Mouse (Mus musculus) heart, postnatal 25 days (tissue): ENCODE measurements at regions not wholly inside any gene's neighbourhood (a gene's known extent, or its start where the extent isn't known, plus 50 kb on each side); places are given as distances from the start of the nearest gene placed in this dataset.

ENCODE experiments used
- DNase-seq: peaks from one replicate; pipeline ENCODE4 v3.0.0; 2022; ENCODE audit warnings: low spot score
- intact Hi-C: fragments of 180-260 bp; cut with DNase I; formaldehyde crosslinking; loops from one replicate; pipeline ENCODE4 v1.15.1; 2025

GRCm38 (mm10) chr6:4397695-4398598 lies 106.7 kb upstream of the Col1a2 start:
- no peak for DNase-seq
- intact Hi-C loops = no loop called here

- intact Hi-C loops = no loop called here
- no peak for DNase-seq
These were observed 106.0 kb upstream of the Col1a2 start for GRCm38 (mm10) chr6:4398599-4398980.

GRCm38 (mm10) chr6:4405301-4405700 lies 99.3 kb upstream of the Col1a2 start:
- intact Hi-C loops = loop anchor here (5.0 kb wide), 1 partner anchor 702 kb away; no protein-coding TSS in a partner anchor
- no peak for DNase-seq

- DNase-seq = no peak
- intact Hi-C loops = loop anchor here (5.0 kb wide), 1 partner anchor 700 kb away; no protein-coding TSS in a partner anchor
These were observed 96.9 kb upstream of the Col1a2 start for GRCm38 (mm10) chr6:4407748-4408147.

DNA sequence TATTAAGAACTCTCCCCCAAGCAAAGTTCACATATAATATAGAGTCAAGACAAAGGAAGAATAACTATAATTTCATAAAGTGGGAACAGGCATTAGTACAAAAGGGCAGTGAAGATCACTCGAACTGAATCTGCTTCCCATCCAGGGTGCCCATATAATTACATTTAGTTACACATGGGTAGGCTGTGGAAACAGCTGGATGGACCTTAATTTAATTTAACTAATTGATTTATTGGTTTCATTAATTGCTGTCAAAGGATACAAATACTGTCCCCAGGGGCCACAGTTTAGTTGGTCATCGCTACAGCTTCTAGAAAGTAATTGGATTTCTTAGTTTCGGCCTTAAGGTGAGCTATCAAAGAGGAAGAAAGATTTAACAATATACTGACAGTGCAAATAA lies 91.4 kb upstream of the Col1a2 start:
- intact Hi-C loops = no loop called here
- no peak for DNase-seq

GRCm38 (mm10) chr6:4414166-4414565 lies 90.4 kb upstream of the Col1a2 start:
- DNase-seq = no peak
- intact Hi-C loops = loop anchor here (1.0 kb wide), 1 partner anchor 131 kb away; no protein-coding TSS in a partner anchor

GRCm38 (mm10) chr6:4415206-4415605 lies 89.4 kb upstream of the Col1a2 start:
- no peak for DNase-seq
- intact Hi-C loops = no loop called here

DNA sequence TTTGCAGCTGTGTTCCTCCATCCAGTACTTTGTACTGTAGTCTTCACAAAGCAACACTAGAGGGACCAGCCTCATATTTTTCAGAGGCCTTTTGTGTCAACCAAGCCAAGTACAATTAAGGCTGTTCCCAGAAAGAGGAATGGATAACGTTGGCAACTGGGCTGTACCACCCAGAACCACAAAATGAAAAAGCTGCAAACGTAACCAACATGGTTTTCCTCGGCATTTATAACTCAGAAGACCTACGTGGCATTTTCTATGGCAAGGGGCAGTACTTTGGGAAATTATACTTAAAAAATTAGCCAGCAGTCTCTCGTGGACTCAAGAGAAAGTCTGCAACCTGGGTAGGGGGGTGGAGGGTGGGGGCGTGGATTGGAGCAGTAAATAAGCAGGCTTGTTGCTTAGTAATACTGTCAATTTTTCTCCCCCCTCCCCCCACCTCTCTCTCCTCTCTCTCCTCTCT lies 87.3 kb upstream of the Col1a2 start:
- intact Hi-C loops = loop anchor here (1.0 kb wide), 1 partner anchor 88 kb away; no protein-coding TSS in a partner anchor

DNA sequence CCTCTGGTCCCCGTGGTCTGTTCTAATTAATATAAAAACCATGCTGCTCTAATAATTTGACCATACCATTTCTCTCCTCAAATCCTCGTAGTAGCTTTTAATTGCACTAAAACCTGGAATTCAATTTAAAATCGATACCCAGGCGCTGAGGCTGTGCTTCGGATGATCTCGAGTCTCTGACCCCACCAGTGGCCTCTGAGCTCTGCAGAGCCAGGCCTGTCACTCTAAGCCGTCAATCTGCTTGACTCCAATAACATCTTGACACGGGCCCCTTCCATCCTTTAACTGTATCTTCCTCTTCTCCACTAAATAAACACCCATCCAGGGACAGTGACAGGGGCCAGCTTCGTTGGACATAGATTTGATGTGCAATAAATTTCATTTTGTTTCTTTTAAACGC lies 86.2 kb upstream of the Col1a2 start:
- no peak for DNase-seq
- intact Hi-C loops = no loop called here

More for the DNA sequence above, 87.3 kb upstream of the Col1a2 start:
- DNase-seq = peak; percentile 5

- peak; percentile 61 for DNase-seq
- intact Hi-C loops = no loop called here
These were observed 85.7 kb upstream of the Col1a2 start for GRCm38 (mm10) chr6:4418941-4419351.

DNA sequence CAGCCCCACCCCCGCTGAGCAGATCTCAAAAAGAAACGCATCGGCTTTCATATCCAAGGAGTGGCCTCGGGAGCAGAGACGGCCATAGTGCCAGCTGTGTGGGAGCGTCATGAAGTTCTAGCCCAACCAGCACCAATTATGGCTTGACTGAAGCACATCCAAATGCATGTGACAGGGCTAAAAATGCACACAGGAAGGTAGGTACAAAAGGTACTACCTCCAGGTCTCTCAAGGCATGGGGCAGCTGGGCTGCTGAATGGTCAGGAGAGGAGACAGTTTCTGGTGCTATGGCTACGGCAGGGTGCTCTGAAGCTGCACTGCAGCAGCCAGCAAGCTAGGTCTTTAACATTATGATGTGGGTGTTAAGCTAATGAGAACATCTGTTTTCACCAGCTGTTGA lies 83.1 kb upstream of the Col1a2 start:
- no peak for DNase-seq
- intact Hi-C loops = no loop called here

GRCm38 (mm10) chr6:4427122-4427521 lies 77.5 kb upstream of the Col1a2 start:
- intact Hi-C loops = no loop called here
- DNase-seq = no peak

DNA sequence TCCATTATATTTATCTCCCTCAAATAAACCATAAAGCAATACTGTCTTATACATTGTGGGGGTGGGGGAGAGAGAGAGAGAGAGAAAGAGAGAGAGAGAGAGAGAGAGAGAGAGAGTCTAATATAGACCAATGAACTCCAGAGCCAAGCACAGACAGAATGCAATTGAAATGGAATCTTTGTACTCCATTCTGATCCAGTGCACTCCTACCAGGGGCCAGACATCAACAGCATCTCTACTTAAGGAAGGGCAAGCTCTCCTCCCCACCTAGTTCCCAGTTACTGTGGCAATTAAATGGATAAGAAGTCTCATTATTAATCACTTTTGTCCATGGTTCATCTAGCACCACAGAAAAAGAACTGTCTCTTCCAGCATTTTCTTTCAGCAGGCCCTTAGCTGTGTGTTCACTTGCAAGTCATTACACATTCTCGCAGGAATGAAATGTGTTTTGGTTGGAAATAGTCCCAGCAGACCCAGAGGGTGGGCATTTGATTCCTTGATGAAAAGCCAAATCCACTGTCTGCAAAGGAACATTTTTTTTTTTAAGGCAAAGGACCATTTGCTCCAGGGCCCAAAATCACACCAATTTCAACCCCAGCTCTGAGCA lies 73.8 kb upstream of the Col1a2 start:
- intact Hi-C loops = no loop called here
- DNase-seq = no peak

DNA sequence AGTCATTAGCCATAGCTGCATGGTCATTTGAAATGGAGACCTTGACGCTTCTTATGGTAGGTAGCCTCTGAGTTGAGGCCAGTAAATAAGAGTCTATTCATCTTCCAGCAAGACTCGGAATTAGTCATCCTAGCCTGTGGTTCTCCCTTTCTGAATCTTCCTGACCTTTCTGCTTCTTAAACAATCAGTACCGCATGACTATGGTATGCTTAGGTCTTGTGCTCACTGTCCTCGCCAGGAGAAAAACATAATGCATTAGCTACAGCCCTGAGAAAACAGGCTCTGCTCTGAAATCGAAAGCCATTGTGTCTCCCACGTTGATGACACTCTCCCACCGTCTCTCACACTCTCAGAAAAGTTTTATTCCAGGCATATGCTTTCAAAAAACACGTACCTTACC lies 72.4 kb upstream of the Col1a2 start:
- DNase-seq = no peak
- intact Hi-C loops = no loop called here

DNA sequence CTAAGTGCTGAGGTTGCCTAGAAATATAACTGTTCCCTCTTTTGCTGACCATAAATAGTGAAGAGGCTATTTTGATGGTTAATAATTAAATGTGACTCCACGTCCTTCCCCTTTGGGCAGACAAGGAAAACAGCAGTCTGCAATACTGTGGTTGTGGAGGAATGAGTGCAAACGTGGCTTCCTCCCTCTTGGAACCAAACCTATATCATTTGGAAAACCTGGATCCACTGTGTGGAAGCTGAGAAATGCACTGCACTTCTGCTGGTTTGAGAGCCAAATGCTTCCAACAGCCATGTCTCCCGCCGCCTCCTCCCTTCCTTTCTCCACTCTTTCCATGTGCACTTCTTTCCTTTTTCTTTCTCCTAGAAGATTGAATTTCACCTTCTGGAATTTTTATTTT lies 68.2 kb upstream of the Col1a2 start:
- intact Hi-C loops = no loop called here

GRCm38 (mm10) chr6:4436874-4437273 lies 67.7 kb upstream of the Col1a2 start:
- intact Hi-C loops = no loop called here
- DNase-seq = no peak

More for the DNA sequence above, 68.2 kb upstream of the Col1a2 start:
- no peak for DNase-seq

GRCm38 (mm10) chr6:4441618-4442167 lies 62.9 kb upstream of the Col1a2 start:
- DNase-seq = no peak
- intact Hi-C loops = no loop called here

DNA sequence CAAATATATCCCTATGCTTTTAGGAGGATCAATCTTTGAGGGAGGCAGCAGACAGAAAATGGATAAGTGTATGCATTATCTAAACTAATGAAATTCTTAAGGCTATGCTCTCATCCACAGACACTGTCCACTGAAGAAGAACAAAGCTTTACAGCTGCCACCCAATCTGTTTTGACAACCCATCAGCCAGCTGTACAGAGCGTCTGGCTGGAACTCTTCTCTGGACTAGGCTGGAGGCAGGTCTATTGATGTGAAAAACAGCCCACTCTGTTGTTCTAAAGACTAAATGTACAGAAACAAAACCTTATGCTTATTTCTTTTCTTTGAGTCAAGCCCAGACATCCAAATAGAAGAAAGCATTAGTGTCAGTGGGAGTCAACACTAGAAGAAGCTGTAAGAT lies 58.7 kb upstream of the Col1a2 start:
- DNase-seq = no peak
- intact Hi-C loops = no loop called here

- intact Hi-C loops = no loop called here
- no peak for DNase-seq
These were observed 53.4 kb upstream of the Col1a2 start for GRCm38 (mm10) chr6:4451227-4451626.
